Mouse (Mus musculus): Measurements from ENCODE around the gene Exd2.
A peak's percentile ranks its signal among the peaks of the same experiment; 100 is the strongest.

The Exd2 gene

DNA sequence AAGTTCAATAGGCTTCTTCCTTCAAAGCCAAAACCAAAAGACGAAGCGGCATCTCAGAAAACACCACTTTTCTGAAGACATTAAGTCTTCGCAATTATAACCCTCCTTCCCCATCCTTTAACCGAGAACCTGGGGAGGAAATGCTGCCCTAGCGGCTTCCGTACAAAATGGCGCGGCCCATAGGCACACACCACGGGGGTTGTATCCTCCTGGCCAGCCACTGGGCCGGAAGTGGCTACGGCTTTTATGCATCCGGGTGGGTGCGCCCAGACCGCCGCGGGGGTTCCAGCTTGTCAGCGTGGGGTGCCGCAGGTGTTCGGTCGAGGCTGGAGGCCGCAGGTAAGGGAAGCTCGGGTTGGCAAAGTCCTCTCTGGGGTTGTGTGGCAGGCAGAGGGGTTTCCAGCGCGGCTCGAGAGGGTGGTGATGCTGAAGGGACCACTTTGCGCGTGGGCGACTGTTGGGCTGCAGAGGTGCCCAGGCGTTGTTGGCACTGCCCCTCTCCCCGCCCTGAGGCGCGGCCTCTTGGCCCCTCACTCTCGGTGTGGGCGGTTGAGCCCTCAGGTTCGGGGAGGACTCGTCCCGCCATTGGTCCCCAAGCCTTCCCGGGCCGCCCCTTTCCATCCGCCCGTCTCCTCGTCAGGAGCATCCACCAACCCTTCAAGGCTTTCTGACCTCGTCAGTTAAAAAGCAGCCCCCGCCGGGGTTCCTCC lies at the start of gene Exd2:
Exd2 (plus strand) TSS at position 154 of the 710 bp plus-strand sequence.
- peak; percentile 97 for DNase-seq (ENCODE audit: low read depth)

DNA sequence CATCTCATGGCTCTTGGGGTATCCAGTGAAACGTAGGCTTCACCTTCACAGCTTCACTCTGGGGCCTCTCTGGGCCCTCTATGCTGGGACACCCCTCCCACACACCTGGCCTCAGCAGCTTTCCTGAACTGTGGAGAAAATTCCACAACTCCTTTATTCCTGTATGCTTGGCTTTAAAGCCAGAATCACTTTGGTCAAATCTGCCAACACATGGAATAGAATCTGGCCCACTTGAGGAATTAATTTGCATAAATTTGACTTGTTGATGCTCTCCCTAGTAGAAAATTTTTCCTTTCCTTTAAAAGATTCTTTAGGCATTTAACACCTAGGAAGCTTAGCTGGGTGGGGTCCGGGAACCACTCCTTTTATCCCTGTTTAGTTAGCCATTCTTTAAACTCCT lies 47.8 kb upstream of the Exd2 start:
- DNase-seq (ENCODE audit: low read depth): no peak

GRCm38 (mm10) chr12:80427683-80428082 lies 35.2 kb upstream of the Exd2 start:
- no peak for DNase-seq (ENCODE audit: low read depth)

DNA sequence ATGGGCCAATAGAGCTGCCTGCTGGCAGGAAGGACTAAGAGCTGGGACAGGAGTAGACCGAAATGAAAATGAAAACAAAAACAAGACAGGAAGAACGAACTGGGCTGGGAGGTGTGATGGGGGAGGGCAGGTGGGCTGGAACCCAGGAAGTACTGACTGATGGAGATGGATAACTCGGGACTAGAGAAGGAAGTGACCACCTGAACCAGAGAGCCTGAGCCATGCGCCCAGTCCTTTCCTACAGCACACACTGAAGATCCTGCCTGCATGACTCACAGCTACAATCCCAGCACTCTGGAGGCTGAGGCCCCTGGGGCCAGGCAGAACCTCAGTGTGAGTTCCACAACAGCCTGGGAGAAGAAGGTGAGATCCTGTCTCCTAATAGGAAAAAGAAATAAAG lies 29.6 kb upstream of the Exd2 start:
- DNase-seq (ENCODE audit: low read depth): peak; percentile 41

- DNase-seq (ENCODE audit: low read depth): peak; percentile 74
These were observed 28.3 kb upstream of the Exd2 start for GRCm38 (mm10) chr12:80434601-80434960.

DNA sequence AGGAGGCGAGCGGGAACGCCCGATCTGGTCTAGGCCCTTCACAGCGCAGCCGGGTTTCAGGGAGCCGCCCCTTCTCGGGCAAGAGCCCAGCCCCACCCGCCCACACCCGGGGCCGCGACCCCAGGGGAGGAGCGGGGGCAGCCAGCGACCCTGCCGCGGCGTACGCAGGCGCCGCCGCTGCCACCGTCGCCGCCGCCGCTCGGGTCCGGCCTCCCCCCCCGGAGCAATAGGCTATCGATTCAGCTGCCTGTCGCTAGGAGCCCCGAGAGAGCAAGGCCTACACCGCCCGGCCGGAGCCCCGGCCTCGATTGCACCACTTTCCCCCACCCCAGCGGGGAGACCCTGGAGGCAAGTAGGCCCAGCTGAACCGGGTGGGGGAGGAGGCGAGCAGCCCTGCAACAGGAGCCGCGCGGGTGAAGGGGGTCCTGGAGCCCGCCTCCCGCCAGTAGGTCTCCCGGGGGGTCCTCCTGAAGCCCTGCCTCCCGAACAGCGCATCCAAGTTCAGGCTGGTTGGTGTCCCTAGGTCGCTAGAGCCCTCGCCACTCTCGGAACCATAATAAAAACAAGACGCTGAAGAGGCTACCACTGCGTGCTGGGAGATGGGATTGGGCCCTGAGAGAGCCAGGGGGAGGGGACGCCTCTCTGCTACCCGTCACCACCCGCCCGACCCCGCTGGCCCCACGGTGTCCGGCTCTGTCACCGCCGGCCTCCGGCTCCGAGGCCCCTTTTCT lies 27.8 kb upstream of the Exd2 start:
- peak; percentile 66 for DNase-seq (ENCODE audit: low read depth)

DNA sequence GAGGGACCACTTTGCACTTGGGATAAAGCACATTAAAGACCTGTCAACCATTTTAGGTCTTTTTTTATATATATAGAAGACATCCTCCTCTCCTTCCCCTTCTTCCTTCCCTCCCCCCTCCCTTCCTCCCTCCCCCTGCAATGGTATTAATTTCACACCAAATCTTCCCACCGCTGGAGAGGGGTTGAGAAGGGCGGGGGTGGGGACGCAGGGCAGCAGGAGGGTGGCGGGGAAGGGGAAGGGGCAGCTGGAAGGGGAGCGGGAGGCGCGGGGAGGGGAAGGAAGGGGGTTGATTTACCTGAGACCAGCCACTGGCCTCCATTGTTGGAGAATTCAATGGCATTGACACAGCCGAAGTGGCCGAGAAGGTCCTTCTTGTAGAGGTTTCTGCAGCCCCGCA lies 27.0 kb upstream of the Exd2 start:
- peak; percentile 63 for DNase-seq (ENCODE audit: low read depth)

DNA sequence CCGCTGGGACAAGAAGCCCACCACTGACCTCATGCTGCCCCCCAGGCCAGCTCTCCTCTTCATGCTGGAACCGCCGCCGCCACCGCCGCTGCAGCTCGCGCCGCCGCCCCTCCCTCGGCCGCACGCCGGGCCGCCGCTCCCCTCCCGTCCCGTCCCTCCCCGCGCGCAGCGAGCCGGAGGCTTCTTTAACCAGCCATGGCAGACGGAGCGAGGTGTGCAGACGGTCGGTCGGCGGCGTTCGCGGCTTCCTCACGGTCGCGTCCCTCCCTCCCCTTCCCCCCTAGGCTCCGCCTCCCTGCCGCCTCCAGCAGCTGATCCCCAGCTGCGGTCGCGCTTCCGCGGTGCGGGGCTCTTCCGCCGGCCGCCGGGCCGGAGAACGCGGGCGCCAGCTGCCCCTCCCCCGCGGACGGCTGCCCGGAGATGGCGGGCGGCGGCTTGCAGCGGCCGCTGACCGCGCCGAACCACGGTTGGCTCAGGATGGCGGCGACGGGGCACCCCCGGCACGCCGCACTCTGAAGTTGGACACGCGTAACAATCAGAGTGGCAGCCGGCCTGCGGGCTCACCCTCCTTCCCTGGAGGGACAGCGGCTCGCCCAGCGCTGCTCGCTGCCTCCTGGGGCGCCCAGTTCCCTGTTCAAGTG lies 26.4 kb upstream of the Exd2 start, which contains the start of gene Dcaf5:
Dcaf5 (minus strand) TSS at position 266 of the 641 bp plus-strand sequence.
- peak; percentile 76 for DNase-seq (ENCODE audit: low read depth)

GRCm38 (mm10) chr12:80437051-80437675 lies 25.7 kb upstream of the Exd2 start:
- DNase-seq (ENCODE audit: low read depth): peak; percentile 66

DNA sequence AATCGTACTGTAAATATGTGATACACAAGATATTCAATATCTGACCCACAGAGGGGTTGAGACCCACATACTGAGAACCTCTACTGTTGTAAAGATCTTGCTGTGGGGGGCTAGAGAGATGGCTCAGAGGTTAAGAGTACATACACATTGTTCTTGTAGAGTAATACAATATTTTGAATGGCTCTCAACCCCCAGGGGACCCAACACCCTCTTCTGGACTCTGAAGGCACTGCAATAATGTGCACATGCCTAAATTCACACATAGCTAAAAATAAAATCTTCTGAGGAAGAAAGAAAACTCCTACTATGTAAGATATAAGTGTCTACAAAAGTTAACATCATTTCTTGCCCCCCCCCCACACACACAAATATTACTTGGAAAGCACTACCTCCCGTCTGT lies 21.9 kb upstream of the Exd2 start:
- DNase-seq (ENCODE audit: low read depth): peak; percentile 47

- DNase-seq (ENCODE audit: low read depth): no peak
These were observed 18.3 kb upstream of the Exd2 start for GRCm38 (mm10) chr12:80444525-80445109.

DNA sequence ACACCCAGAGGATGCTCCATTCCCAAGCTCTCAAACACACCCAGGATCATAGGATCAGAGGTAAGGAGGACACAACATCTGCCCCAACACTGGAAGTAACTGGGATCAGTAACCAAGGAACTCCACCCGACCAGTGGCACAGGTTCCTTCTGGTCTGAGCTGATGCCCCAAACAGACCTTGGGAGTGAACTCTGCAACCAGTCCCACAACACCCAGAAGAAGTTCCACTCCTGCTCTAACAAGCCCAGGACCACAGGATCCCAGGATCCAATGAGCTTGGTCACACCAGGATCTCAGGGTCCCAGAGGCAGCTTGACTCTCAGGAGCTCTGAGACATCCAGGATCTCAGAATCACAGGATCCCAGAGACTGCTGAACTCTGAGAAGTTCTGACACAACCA lies 9.4 kb upstream of the Exd2 start:
- DNase-seq (ENCODE audit: low read depth): no peak

- DNase-seq (ENCODE audit: low read depth): no peak
These were observed 4.9 kb upstream of the Exd2 start for GRCm38 (mm10) chr12:80458033-80458432.

GRCm38 (mm10) chr12:80462292-80462896 lies 501 bp upstream of the Exd2 start:
- DNase-seq (ENCODE audit: low read depth): peak; percentile 79

- DNase-seq (ENCODE audit: low read depth): no peak
These were observed 873 bp downstream of the Exd2 start for GRCm38 (mm10) chr12:80463666-80464269.

GRCm38 (mm10) chr12:80470206-80470605 lies 7.3 kb downstream of the Exd2 start:
- no peak for DNase-seq (ENCODE audit: low read depth)

DNA sequence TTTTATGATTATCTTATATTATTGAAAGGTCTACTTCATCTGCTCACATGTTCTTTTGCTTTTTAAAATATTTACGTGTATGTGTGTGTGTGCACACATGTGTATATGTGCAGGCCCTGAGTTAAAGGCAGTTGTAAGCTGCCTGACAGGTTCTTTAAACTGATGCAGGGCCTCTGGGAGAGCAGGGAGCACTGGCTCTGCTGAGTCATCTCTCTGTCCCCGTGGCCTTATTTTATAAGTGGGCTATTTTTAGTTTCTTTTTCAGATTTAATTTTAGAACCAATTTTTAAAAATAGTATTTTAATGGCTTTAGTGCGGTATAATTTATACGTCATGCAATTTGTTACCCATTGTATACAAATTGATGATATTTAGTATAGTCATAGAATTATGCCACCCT lies 9.0 kb downstream of the Exd2 start:
- DNase-seq (ENCODE audit: low read depth): peak; percentile 62

DNA sequence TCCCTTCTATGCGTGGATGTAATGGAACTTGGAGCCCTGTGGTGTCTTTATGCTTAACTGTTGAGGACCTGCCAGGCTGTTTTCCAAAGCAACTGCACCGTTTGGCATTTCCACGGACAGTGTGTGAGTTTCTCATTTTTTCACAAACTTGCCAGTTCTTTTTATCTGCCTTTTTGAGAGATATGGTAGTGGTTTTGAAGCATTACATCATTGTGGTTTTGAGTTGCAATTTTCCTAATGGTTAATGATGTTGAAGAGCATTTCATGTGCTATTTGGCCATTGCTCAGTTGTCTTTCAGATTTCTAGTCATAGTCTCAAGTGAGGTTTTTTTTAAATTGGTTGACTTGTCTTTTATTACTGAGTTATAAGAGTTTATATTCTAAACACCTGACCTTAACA lies 10.8 kb downstream of the Exd2 start:
- DNase-seq (ENCODE audit: low read depth): peak; percentile 75

- no peak for DNase-seq (ENCODE audit: low read depth)
These were observed 17.1 kb downstream of the Exd2 start for GRCm38 (mm10) chr12:80479986-80480385.

DNA sequence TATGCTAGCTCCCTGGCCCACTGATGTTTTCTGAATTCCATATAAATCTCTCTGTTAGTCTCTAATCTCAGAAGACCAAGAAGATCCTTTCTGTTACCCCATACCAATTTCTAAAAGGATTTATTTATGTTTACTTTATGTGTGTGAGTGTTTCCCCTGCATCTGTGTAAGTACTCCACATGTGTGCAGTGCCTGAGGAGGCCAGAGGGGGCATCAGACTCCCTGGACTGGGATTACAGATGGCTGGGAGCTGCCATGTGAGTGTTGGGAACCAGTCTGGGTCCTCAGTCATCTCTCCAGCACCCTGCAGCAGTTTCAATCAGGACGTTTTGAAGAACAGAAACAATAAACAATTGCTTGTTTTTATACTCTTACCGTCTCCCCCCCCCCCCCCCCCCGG lies 20.5 kb downstream of the Exd2 start:
- DNase-seq (ENCODE audit: low read depth): no peak

DNA sequence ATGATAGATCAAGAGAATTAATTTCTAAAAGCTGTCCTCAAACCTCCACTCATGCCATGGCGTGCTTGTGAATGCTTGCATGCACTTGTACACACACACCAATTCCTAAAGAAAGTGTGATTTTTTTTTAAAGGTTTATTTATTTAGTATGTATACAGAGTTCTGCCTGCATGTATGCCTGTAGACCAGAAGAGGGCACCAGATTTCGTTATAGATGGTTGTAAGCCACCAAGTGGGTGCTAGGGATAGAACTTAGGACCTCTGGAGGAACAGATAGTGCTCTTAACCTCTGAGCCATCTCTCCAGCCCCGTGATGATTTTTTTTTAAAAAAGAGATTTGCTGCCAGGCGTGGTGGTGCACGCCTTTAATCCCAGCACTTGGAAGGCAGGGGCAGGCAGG lies 30.4 kb downstream of the Exd2 start:
- peak; percentile 12 for DNase-seq (ENCODE audit: low read depth)

Data from 416B (cell line).